Mouse (Mus musculus) lung, adult 2 months (tissue): Measurements from ENCODE around the gene Cfap54.

Experiments
- CTCF ChIP-seq: fragments of 200-500 bp; IDR thresholded peaks from 2 replicates; pipeline ENCODE4 v1.5.1; 2011; ENCODE audit warnings: mild to moderate bottlenecking, low read length, control low read depth; ENCODE audit not compliant: insufficient read depth
- POLR2A ChIP-seq: fragments of 200-500 bp; IDR thresholded peaks from 2 replicates; pipeline ENCODE4 v1.6.1; 2011; ENCODE audit warnings: low read depth, mild to moderate bottlenecking, control low read depth, low read length, borderline replicate concordance; ENCODE audit errors: extremely low read depth

DNA sequence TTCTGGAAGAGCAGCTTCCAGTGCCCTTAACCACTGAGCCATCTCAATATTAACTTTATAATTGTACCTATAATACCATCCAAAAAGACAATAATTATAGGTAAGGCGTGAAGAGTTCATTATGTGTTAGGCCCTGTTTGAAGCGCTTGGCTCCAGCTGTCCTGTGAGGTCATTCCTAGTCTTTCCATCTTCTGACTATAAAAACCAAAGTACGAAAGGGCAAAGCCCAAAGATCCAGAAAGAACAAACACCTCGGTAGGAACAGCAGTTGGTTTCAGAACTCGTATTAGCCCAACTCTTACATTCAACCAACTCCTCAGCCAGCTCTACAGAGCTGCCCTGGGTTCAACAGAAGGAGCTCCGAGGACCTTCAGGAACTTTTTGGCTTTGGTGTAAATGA lies 30.6 kb upstream of the Cfap54 start:
- TF ChIP-seq POLR2A = no peak
- TF ChIP-seq CTCF = no peak
